Mouse (Mus musculus) CH12.LX (cell line): ENCODE results near the gene Sephs2. TPM values are rescaled to one million over a fixed set of nuclear protein-coding genes. Genes with fewer than 3 reads are reported as not detected.
A peak's percentile ranks its signal among the peaks of the same experiment; 100 is the strongest.

ENCODE experiments used
- DNase-seq: peaks from one replicate; pipeline ENCODE4 v3.0.0-alpha.2; 2013; ENCODE audit errors: extremely low read depth
- H3K27ac ChIP-seq: 2 replicates; pipeline ENCODE4 v1.5.1; 2012; ENCODE audit warnings: low read depth, mild to moderate bottlenecking, control low read depth, moderate library complexity; ENCODE audit not compliant: insufficient read depth
- H3K27me3 ChIP-seq: replicated peaks from 2 replicates; pipeline ENCODE3; 2012; ENCODE audit warnings: inconsistent platforms
- H3K36me3 ChIP-seq, 2 experiments: replicated peaks in 1 of 2; 2 replicates each; pipeline versions ENCODE3 to v1.6.1; 2012; ENCODE audit warnings: inconsistent platforms in 1 of 2, low read length in 1 of 2, mild to moderate bottlenecking in 1 of 2, mixed read lengths in 1 of 2, moderate library complexity in 1 of 2; ENCODE audit not compliant: control insufficient read depth in 1 of 2, insufficient read depth in 1 of 2
- H3K4me1 ChIP-seq, 2 experiments: 2 replicates each; pipeline ENCODE4 v1.6.1; 2012; ENCODE audit warnings: inconsistent platforms in 1 of 2, moderate library complexity in 1 of 2; ENCODE audit not compliant: insufficient read depth in 2 of 2, control insufficient read depth in 1 of 2
- H3K4me2 ChIP-seq: 2 replicates; pipeline ENCODE4 v1.6.1; 2012; ENCODE audit warnings: low read depth, mild to moderate bottlenecking, control low read depth; ENCODE audit not compliant: poor library complexity, insufficient read depth, severe bottlenecking
- H3K4me3 ChIP-seq, 3 experiments: fragments of 150-350 bp in 1 of 3; sonication (generic) in 1 of 3; replicated peaks in 1 of 3; 2 replicates each; pipeline versions ENCODE3 to v1.5.1; 2011 to 2012; ENCODE audit warnings: low read depth in 2 of 3, low read length in 2 of 3, mild to moderate bottlenecking in 2 of 3, moderate library complexity in 2 of 3, control low read depth in 1 of 3, improper control_type of control experiment in 1 of 3, inconsistent platforms in 1 of 3, mixed read lengths in 1 of 3; ENCODE audit not compliant: poor library complexity in 1 of 3
- H3K79me2 ChIP-seq: replicated peaks from 2 replicates; pipeline ENCODE4 v1.6.1; 2012; ENCODE audit warnings: mild to moderate bottlenecking, moderate library complexity; ENCODE audit not compliant: control insufficient read depth, poor library complexity, insufficient read depth, severe bottlenecking; ENCODE audit errors: extremely low read depth
- H3K9ac ChIP-seq: 2 replicates; pipeline ENCODE4 v1.6.1; 2012; ENCODE audit warnings: low read depth, mild to moderate bottlenecking, control low read depth, moderate library complexity; ENCODE audit not compliant: insufficient read depth
- H3K9me3 ChIP-seq: replicated peaks from 2 replicates; pipeline ENCODE3; 2012; ENCODE audit warnings: low read length, inconsistent platforms, mixed read lengths
- BHLHE40 ChIP-seq: IDR thresholded peaks from 2 replicates; pipeline ENCODE4 v1.6.1; 2011; ENCODE audit warnings: mild to moderate bottlenecking, low read depth, low read length, improper control_type of control experiment
- CHD1 ChIP-seq: IDR thresholded peaks from 2 replicates; pipeline ENCODE4 v1.6.1; 2012; ENCODE audit warnings: low read depth, low read length, improper control_type of control experiment, inconsistent platforms
- CHD2 ChIP-seq: IDR thresholded peaks from 2 replicates; pipeline ENCODE4 v1.6.1; 2011; ENCODE audit warnings: low read length, improper control_type of control experiment
- CTCF ChIP-seq, 2 experiments: IDR thresholded peaks in 1 of 2; conservative IDR thresholded peaks in 1 of 2; 2 replicates each; pipeline ENCODE4 v1.5.1; 2011 to 2012; ENCODE audit warnings: low read depth in 2 of 2, low read length in 2 of 2, improper control_type of control experiment in 1 of 2, inconsistent platforms in 1 of 2, mild to moderate bottlenecking in 1 of 2, moderate library complexity in 1 of 2
- E2F4 ChIP-seq: IDR thresholded peaks from 2 replicates; pipeline ENCODE4 v1.6.1; 2011; ENCODE audit warnings: low read depth, low read length, improper control_type of control experiment; ENCODE audit not compliant: insufficient replicate concordance
- ELF1 ChIP-seq: IDR thresholded peaks from 2 replicates; pipeline ENCODE4 v1.6.1; 2014; ENCODE audit warnings: low read depth, mild to moderate bottlenecking, inconsistent platforms, low read length, improper control_type of control experiment
- EP300 ChIP-seq: IDR thresholded peaks from 2 replicates; pipeline ENCODE4 v1.6.1; 2011; ENCODE audit warnings: low read length, improper control_type of control experiment
- ETS1 ChIP-seq: conservative IDR thresholded peaks from 2 replicates; pipeline ENCODE4 v1.6.1; 2012; ENCODE audit warnings: low read depth, mild to moderate bottlenecking, inconsistent platforms, low read length, improper control_type of control experiment, moderate library complexity
- GABPA ChIP-seq: IDR thresholded peaks from 2 replicates; pipeline ENCODE4 v1.6.1; 2012; ENCODE audit warnings: low read depth, low read length, improper control_type of control experiment, inconsistent platforms; ENCODE audit not compliant: insufficient replicate concordance
- JUND ChIP-seq: conservative IDR thresholded peaks from 2 replicates; pipeline ENCODE4 v1.6.1; 2011; ENCODE audit warnings: low read depth, low read length, improper control_type of control experiment
- MAFK ChIP-seq: IDR thresholded peaks from 2 replicates; pipeline ENCODE4 v1.6.1; 2011; ENCODE audit warnings: low read length, improper control_type of control experiment; ENCODE audit not compliant: insufficient replicate concordance
- MAX ChIP-seq: IDR thresholded peaks from 2 replicates; pipeline ENCODE4 v1.6.1; 2011; ENCODE audit warnings: low read length, improper control_type of control experiment
- MAZ ChIP-seq: IDR thresholded peaks from 2 replicates; pipeline ENCODE4 v1.6.1; 2012; ENCODE audit warnings: low read depth, mild to moderate bottlenecking, inconsistent platforms, low read length, improper control_type of control experiment, moderate library complexity
- MYC ChIP-seq: IDR thresholded peaks from 2 replicates; pipeline ENCODE4 v1.6.1; 2011; ENCODE audit warnings: low read depth, mild to moderate bottlenecking, improper control_type of control experiment, low read length
- NRF1 ChIP-seq: IDR thresholded peaks from 2 replicates; pipeline ENCODE4 v1.6.1; 2014; ENCODE audit warnings: low read depth, mild to moderate bottlenecking, inconsistent platforms, low read length, improper control_type of control experiment, moderate library complexity
- SIN3A ChIP-seq: IDR thresholded peaks from 2 replicates; pipeline ENCODE4 v1.6.1; 2012; ENCODE audit warnings: low read length, improper control_type of control experiment, inconsistent platforms
- TBP ChIP-seq: conservative IDR thresholded peaks from 2 replicates; pipeline ENCODE4 v1.6.1; 2011; ENCODE audit warnings: low read depth, low read length, improper control_type of control experiment
- UBTF ChIP-seq: IDR thresholded peaks from 2 replicates; pipeline ENCODE4 v1.6.1; 2012; ENCODE audit warnings: low read depth, mild to moderate bottlenecking, inconsistent platforms, low read length, improper control_type of control experiment, moderate library complexity
- USF2 ChIP-seq: conservative IDR thresholded peaks from 2 replicates; pipeline ENCODE4 v1.6.1; 2011; ENCODE audit warnings: low read depth, low read length, improper control_type of control experiment
- ZC3H11A ChIP-seq: IDR thresholded peaks from 2 replicates; pipeline ENCODE4 v1.6.1; 2012; ENCODE audit warnings: low read depth, mild to moderate bottlenecking, inconsistent platforms, low read length, improper control_type of control experiment
- ZKSCAN1 ChIP-seq: IDR thresholded peaks from 2 replicates; pipeline ENCODE4 v1.6.1; 2012; ENCODE audit warnings: low read depth, inconsistent platforms, low read length, improper control_type of control experiment, borderline replicate concordance
- dilution Hi-C: fragments of 300-500 bp; cut with MboI; formaldehyde crosslinking; loops from 2 replicates; pipeline ENCODE4 v1.14.3; 2020; ENCODE audit warnings: low sequenced_read_pairs; ENCODE audit not compliant: extremely low pct_unique_long_range_greater_than_20kb, extremely low pct_ligation_motif_present
- in situ Hi-C: fragments of 300-500 bp; cut with MboI; formaldehyde crosslinking; loops from 3 replicates; pipeline ENCODE4 v1.14.3; 2019; ENCODE audit warnings: low sequenced_read_pairs, low pct_ligation_motif_present, low pct_unique_long_range_greater_than_20kb, mixed read lengths
- polyA plus RNA-seq: library from polyadenylated mRNA; unstranded; fragments of >175 nt; gene quantifications from 2 replicates; pipeline ENCODE4 v1.2.1, GENCODE M21; 2012; ENCODE audit warnings: low read depth; ENCODE audit not compliant: insufficient read length
- total RNA-seq, 2 experiments: library from RNA; depleted of rRNA; stranded (reverse); fragments of 300-350 nt in 1 of 2; fragments of >200 nt in 1 of 2; gene quantifications; 2 replicates each; pipeline ENCODE4 v1.2.3; 2012 to 2014

Sephs2 gene
- total and polyA plus RNA-seq, 3 experiments: 159 to 209 (median 203) TPM

DNA sequence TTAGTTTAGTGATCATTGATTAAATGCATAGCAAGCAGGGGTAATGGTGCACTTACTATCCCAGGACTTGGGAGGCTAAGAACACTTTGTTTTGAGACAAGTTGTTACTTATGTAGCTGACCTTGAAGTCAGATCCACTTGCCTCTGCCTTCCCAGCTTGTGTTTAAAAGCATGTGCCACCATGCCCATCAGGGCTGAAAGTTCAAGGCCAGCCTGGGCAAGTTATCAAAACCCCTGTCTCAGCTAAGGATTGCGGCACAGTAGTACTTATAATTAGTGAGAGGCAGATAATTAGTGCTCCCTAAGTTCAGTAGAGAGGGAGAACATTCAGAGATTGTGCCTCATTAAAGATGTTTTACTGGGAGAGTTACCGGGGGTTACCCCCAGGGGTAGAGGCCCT lies 39.1 kb downstream of the Sephs2 start:
- Histone ChIP-seq H3K36me3 (peaks cover 34 to 59% of the 10 kb centered on the region in 2 experiments), H3K4me3 (no peak overlapping the region), H3K79me2 (peaks cover 31% of the 10 kb centered on the region), H3K27ac (no peak overlapping the region), H3K4me1 (peaks cover 6 to 52% of the 10 kb centered on the region in 2 experiments; a peak in 3 of 4 replicates), H3K9me3 (no peaks in the 10 kb centered on the region), H3K9ac (no peak overlapping the region), H3K27me3 (no peaks in the 10 kb centered on the region), H3K4me2 (no peak overlapping the region)
- DNase-seq: no peak
- dilution Hi-C loops: no loop called here
- in situ Hi-C loops: no loop called here
- TF ChIP-seq CHD2: no peak
- no peak for TF ChIP-seq ELF1
- TF ChIP-seq MAZ: no peak
- no peak for TF ChIP-seq JUND
- no peak for TF ChIP-seq UBTF
- TF ChIP-seq EP300: no peak
- TF ChIP-seq MYC: no peak
- no peak for TF ChIP-seq MAX
- TF ChIP-seq USF2: no peak
- no peak for TF ChIP-seq GABPA
- no peak for TF ChIP-seq CHD1
- no peak for TF ChIP-seq SIN3A

DNA sequence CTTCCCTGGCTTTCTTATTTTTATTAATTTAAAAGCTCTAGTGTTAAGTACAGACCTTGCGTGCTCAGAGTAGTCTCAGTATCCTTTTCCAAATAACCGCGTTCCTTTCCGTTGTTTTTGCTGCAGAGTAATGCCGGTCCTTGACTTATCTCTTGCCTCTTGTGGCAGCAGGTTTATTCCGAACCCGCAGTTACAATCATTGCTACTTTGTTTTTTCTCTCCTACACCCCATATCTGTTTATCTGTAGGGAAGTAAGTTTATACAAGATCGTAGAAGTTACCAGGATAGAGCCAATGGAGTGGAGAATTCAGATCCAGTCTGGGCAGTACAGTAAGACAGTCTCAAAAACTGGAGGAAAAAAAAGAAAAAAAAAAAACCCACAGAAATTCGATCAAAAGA lies 40.1 kb downstream of the Sephs2 start:
- Histone ChIP-seq H3K4me1 (peaks cover 6 to 51% of the 10 kb centered on the region in 2 experiments; a peak in 3 of 4 replicates), H3K36me3 (peaks cover 34 to 67% of the 10 kb centered on the region in 2 experiments)

More for the DNA sequence above, 40.1 kb downstream of the Sephs2 start:
- peak overlapping the region; percentile 61 for H3K9ac ChIP-seq
- TF ChIP-seq E2F4 (no peak), CHD2 (no peak), TBP (no peak), MAZ (no peak), MAX (no peak), ZKSCAN1 (no peak), EP300 (no peak), BHLHE40 (no peak), ELF1 (no peak), ETS1 (no peak), SIN3A (no peak), ZC3H11A (no peak), NRF1 (no peak), GABPA (no peak), MAFK (no peak), CTCF (conservative IDR thresholded peaks at IDR 0.05 in 1 of 2, IDR thresholded peaks at IDR 0.05 in 1 of 2; ENCODE audit: low read depth in 2 of 2, low read length in 2 of 2) (no peak)
- no peaks in the 10 kb centered on the region for H3K27me3 ChIP-seq
- in situ Hi-C loops: no loop called here
- H3K4me2 ChIP-seq: peak overlapping the region; percentile 87
- H3K9me3 ChIP-seq: no peaks in the 10 kb centered on the region
- H3K79me2 ChIP-seq: peaks cover 31% of the 10 kb centered on the region
- peak overlapping the region; percentile 94 to 98 (median 97) for H3K4me3 ChIP-seq
- no peak overlapping the region for H3K27ac ChIP-seq
- dilution Hi-C loops: no loop called here
- no peak for DNase-seq
